Mouse (Mus musculus) kidney, adult 2 months (tissue): Measurements from ENCODE around the gene Appl2. TPM values are rescaled to one million over a fixed set of nuclear protein-coding genes. Genes with fewer than 3 reads are reported as not detected.

Source experiments
- DNase-seq: peaks from one replicate; pipeline ENCODE4 v3.0.0; 2021
- H3K27ac ChIP-seq: fragments of 200-500 bp; 2 replicates; pipeline ENCODE4 v1.5.1; 2012; ENCODE audit warnings: low read depth, low read length, control low read depth, inconsistent platforms; ENCODE audit not compliant: insufficient read depth
- H3K27me3 ChIP-seq: fragments of 200-500 bp; replicated peaks from 2 replicates; pipeline ENCODE4 v1.6.1; 2012; ENCODE audit warnings: mild to moderate bottlenecking, moderate library complexity, low read length, inconsistent platforms; ENCODE audit not compliant: control insufficient read depth, insufficient read depth
- H3K36me3 ChIP-seq: fragments of 200-500 bp; 2 replicates; pipeline ENCODE4 v1.6.1; 2012; ENCODE audit warnings: mild to moderate bottlenecking, moderate library complexity, low read length, inconsistent platforms; ENCODE audit not compliant: control insufficient read depth, insufficient read depth
- H3K4me1 ChIP-seq: fragments of 200-500 bp; 2 replicates; pipeline ENCODE4 v1.6.1; 2011; ENCODE audit warnings: low read length; ENCODE audit not compliant: control insufficient read depth, insufficient read depth
- H3K4me3 ChIP-seq: fragments of 200-500 bp; 2 replicates; pipeline ENCODE4 v1.5.1; 2011; ENCODE audit warnings: mild to moderate bottlenecking, low read depth, low read length, control low read depth; ENCODE audit not compliant: insufficient read depth
- CTCF ChIP-seq: fragments of 200-500 bp; conservative IDR thresholded peaks from 2 replicates; pipeline ENCODE4 v1.5.1; 2011; ENCODE audit warnings: low read depth, mild to moderate bottlenecking, control low read depth, low read length, moderate library complexity, mixed read lengths; ENCODE audit not compliant: insufficient read depth, insufficient read length
- POLR2A ChIP-seq: fragments of 200-500 bp; IDR thresholded peaks from one replicate; pipeline ENCODE4 v1.6.1; 2011; ENCODE audit warnings: low read depth, low read length, control low read depth
- WGBS: fragments of 180-500 bp; shearing (Covaris S2); methylation state at CpG from one replicate; pipeline ENCODE4 v1.1.7; 2018; 5-methylcytosine and 5-hydroxymethylcytosine counted together
- polyA plus RNA-seq: library from polyadenylated mRNA; depleted of rRNA; stranded (reverse); fragments of >200 nt; gene quantifications from 2 replicates; pipeline ENCODE4 v1.2.3, GENCODE M21; 2012

Appl2 gene
- polyA plus RNA-seq, 1 experiment: 18.7 TPM

- WGBS: 81% methylated on average over 8 of the region's 8 CpGs
- Histone ChIP-seq H3K27ac (no peak overlapping the region), H3K4me1 (no peaks in the 10 kb centered on the region), H3K4me3 (no peak overlapping the region), H3K27me3 (no peaks in the 10 kb centered on the region), H3K36me3 (peaks cover 3% of the 10 kb centered on the region)
- TF ChIP-seq POLR2A: no peak
- TF ChIP-seq CTCF: no peak
- DNase-seq: no peak
Measured at GRCm38 (mm10) chr10:83608596-83608995, 39.9 kb downstream of the Appl2 start.

- no peaks in the 10 kb centered on the region for H3K4me1 ChIP-seq
- TF ChIP-seq POLR2A (no peak), CTCF (no peak)
- 94% methylated on average over 3 of the region's 3 CpGs for WGBS
- DNase-seq: no peak
- peaks cover 3% of the 10 kb centered on the region for H3K36me3 ChIP-seq
- no peaks in the 10 kb centered on the region for H3K27me3 ChIP-seq
- no peak overlapping the region for H3K4me3 ChIP-seq
- H3K27ac ChIP-seq: no peak overlapping the region
Measured at GRCm38 (mm10) chr10:83607111-83607510, 41.4 kb downstream of the Appl2 start.

GRCm38 (mm10) chr10:83605637-83606183 is 42.8 kb downstream of the Appl2 start:
- TF ChIP-seq CTCF: no peak
- TF ChIP-seq POLR2A: no peak
- WGBS: 59% methylated on average over 8 of the region's 8 CpGs
- Histone ChIP-seq H3K27ac (no peak overlapping the region), H3K4me3 (no peak overlapping the region), H3K4me1 (no peaks in the 10 kb centered on the region), H3K27me3 (no peaks in the 10 kb centered on the region), H3K36me3 (peaks cover 6% of the 10 kb centered on the region)
- DNase-seq: no peak

GRCm38 (mm10) chr10:83603956-83604564 is 44.5 kb downstream of the Appl2 start:
- WGBS: 83% methylated on average over 10 of the region's 10 CpGs
- H3K36me3 ChIP-seq: peaks cover 6% of the 10 kb centered on the region
- no peak overlapping the region for H3K4me3 ChIP-seq
- DNase-seq: no peak
- TF ChIP-seq POLR2A: no peak
- TF ChIP-seq CTCF: no peak
- H3K27ac ChIP-seq: no peak overlapping the region
- no peaks in the 10 kb centered on the region for H3K4me1 ChIP-seq
- no peaks in the 10 kb centered on the region for H3K27me3 ChIP-seq

GRCm38 (mm10) chr10:83600650-83601049 is 47.9 kb downstream of the Appl2 start:
- WGBS: 66% methylated on average over 11 of the region's 11 CpGs
- TF ChIP-seq POLR2A (no peak), CTCF (no peak)
- Histone ChIP-seq H3K36me3 (peaks cover 6% of the 10 kb centered on the region), H3K27me3 (no peaks in the 10 kb centered on the region), H3K4me1 (no peaks in the 10 kb centered on the region), H3K4me3 (no peak overlapping the region), H3K27ac (no peak overlapping the region)
- no peak for DNase-seq

GRCm38 (mm10) chr10:83594526-83594925 is 54.0 kb downstream of the Appl2 start:
- 93% methylated on average over 5 of the region's 5 CpGs for WGBS

GRCm38 (mm10) chr10:83592616-83593015 is 55.9 kb downstream of the Appl2 start:
- WGBS: 93% methylated on average over 7 of the region's 7 CpGs
- no peaks in the 10 kb centered on the region for H3K4me1 ChIP-seq
- no peak overlapping the region for H3K4me3 ChIP-seq
- H3K27ac ChIP-seq: no peak overlapping the region
- H3K36me3 ChIP-seq: peaks cover 10% of the 10 kb centered on the region
- DNase-seq: no peak
- H3K27me3 ChIP-seq: no peaks in the 10 kb centered on the region
- TF ChIP-seq POLR2A (no peak), CTCF (no peak)

More at GRCm38 (mm10) chr10:83594526-83594925, 54.0 kb downstream of the Appl2 start:
- Histone ChIP-seq H3K27me3 (no peaks in the 10 kb centered on the region), H3K27ac (no peak overlapping the region), H3K36me3 (peaks cover 7% of the 10 kb centered on the region), H3K4me1 (no peaks in the 10 kb centered on the region), H3K4me3 (no peak overlapping the region)
- no peak for DNase-seq
- TF ChIP-seq POLR2A (no peak), CTCF (no peak)

GRCm38 (mm10) chr10:83590801-83591200 is 57.7 kb downstream of the Appl2 start:
- WGBS: 67% methylated on average over 6 of the region's 6 CpGs
- peaks cover 10% of the 10 kb centered on the region for H3K36me3 ChIP-seq
- no peak overlapping the region for H3K4me3 ChIP-seq
- H3K4me1 ChIP-seq: no peaks in the 10 kb centered on the region
- TF ChIP-seq CTCF (no peak), POLR2A (no peak)
- H3K27me3 ChIP-seq: no peaks in the 10 kb centered on the region
- H3K27ac ChIP-seq: no peak overlapping the region
- no peak for DNase-seq
